Mouse (Mus musculus) heart, postnatal 0 days (tissue): ENCODE results near the gene Zfp180. TPM values are rescaled to one million over a fixed set of nuclear protein-coding genes. Genes with fewer than 3 reads are reported as not detected.
A peak's percentile ranks its signal among the peaks of the same experiment; 100 is the strongest.
"Not testable (repeated sequence)": the region's sequence is repeated elsewhere in the genome, so short reads cannot be mapped to it uniquely, and the experiment has no call there.

Experiments used
- ATAC-seq: fragments of 200-750 bp; cut with Nextera tagmentation; 2 replicates; pipeline ENCODE4 v1.8.0; 2017; ENCODE audit warnings: low read depth, moderate number of reproducible peaks, moderate library complexity; ENCODE audit not compliant: insufficient read depth
- DNase-seq: peaks from one replicate; pipeline ENCODE4 v3.0.0-alpha.2; 2016; ENCODE audit warnings: low spot score
- H3K27ac ChIP-seq: fragments of 300-500 bp; sonication (generic); 2 replicates; pipeline ENCODE4 v1.5.1; 2014; ENCODE audit warnings: low read depth, mild to moderate bottlenecking
- H3K27me3 ChIP-seq: fragments of 300-500 bp; sonication (generic); 2 replicates; pipeline ENCODE4 v1.6.1; 2014; ENCODE audit warnings: low read length, mixed read lengths; ENCODE audit not compliant: control insufficient read depth, insufficient read depth
- H3K36me3 ChIP-seq: fragments of 300-500 bp; sonication (generic); replicated peaks from 2 replicates; pipeline ENCODE4 v1.6.1; 2014; ENCODE audit warnings: low read length, mixed read lengths; ENCODE audit not compliant: control insufficient read depth, insufficient read depth
- H3K4me1 ChIP-seq: fragments of 300-500 bp; sonication (generic); 2 replicates; pipeline ENCODE4 v1.6.1; 2014; ENCODE audit warnings: antibody characterized with exemption; ENCODE audit not compliant: control insufficient read depth, insufficient read depth
- H3K4me2 ChIP-seq: fragments of 300-500 bp; sonication (generic); 2 replicates; pipeline ENCODE4 v1.6.1; 2014; ENCODE audit warnings: low read depth, mild to moderate bottlenecking, low read length, moderate library complexity
- H3K4me3 ChIP-seq: fragments of 300-500 bp; sonication (generic); 2 replicates; pipeline ENCODE4 v1.5.1; 2014; ENCODE audit warnings: low read depth, low read length
- H3K9ac ChIP-seq: fragments of 300-500 bp; sonication (generic); replicated peaks from 2 replicates; pipeline ENCODE4 v1.6.1; 2014; ENCODE audit warnings: low read depth, low read length, mixed read lengths
- H3K9me3 ChIP-seq: fragments of 300-500 bp; sonication (generic); replicated peaks from 2 replicates; pipeline ENCODE4 v1.6.1; 2016; ENCODE audit warnings: low read length; ENCODE audit not compliant: control insufficient read depth
- CTCF ChIP-seq: IDR thresholded peaks from 2 replicates; pipeline ENCODE4 v1.5.1; 2016; ENCODE audit warnings: antibody characterized with exemption, control low read depth, low read depth
- EP300 ChIP-seq: IDR thresholded peaks from 2 replicates; pipeline ENCODE4 v1.6.1; 2016; ENCODE audit warnings: antibody characterized with exemption, low read depth
- WGBS: fragments of 180-500 bp; shearing (Covaris S2); extraction: QIAGEN DNeasy Blood & Tissue Kit; methylation state at CpG from one replicate; pipeline ENCODE4 v1.1.7; 2014; 5-methylcytosine and 5-hydroxymethylcytosine counted together
- polyA plus RNA-seq: library from polyadenylated mRNA; unstranded; fragments of >200 nt; fragmentation: Nextera tagmentation; extraction: Ambion mirVana; gene quantifications from 2 replicates; pipeline ENCODE4 v1.2.1, GENCODE M21; 2015
- total RNA-seq: library from RNA; depleted of rRNA; stranded (reverse); fragments of >200 nt; gene quantifications from 2 replicates; pipeline ENCODE4 v1.2.3, GENCODE M21; 2014; ENCODE audit warnings: low replicate concordance; rRNA removed

The Zfp180 gene
- total RNA-seq (10.3 and 19.5 TPM in 2 replicates), polyA plus RNA-seq (6.9 and 7.1 TPM in 2 replicates)

DNA sequence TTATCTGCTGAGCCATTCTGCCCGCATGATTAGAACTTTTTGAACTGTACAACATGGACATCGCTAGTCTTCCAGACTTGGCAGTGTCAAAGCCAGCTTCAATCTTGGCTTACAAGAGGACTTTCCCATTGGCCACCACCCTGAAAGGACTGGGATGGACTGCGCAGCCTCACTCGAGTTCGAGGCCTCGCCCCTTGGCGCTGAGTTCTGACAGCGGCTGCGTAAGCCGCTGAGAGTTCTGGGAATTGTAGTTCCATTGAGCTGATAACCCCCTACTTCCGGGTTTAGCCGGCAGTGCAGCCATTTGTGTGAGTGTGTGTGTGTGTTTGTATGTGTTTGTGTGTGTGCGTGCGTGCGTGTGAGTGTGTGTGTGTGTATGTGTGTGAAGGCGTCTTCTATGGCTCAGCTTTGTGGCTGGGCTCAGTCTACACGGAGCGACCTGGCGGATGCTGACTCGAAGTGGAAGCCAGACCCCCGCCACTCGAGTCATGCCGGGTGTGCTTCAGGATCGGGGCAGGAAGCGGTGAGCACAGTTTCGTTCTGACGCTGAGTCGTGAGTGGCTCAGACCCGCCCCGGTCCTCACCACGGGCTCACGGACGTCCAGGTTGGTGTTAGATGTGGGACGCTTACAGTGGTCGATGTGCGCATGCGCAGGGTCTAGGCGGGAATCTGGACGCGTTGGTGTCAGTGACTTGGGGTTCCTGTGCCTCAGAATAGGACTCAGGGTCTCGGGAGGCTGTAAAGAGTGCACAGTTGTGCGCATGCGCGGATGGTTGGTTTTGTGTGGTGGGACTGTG lies at the start of gene Zfp180:
Zfp180 (plus strand) TSS at position 291 of the 798 bp plus-strand sequence.
- Histone ChIP-seq H3K9ac (peak within 1 kb of the TSS; percentile 58), H3K36me3 (0 out of 2 replicates have a peak, but pooled peaks cover under 1% of the 10 kb centered on the region), H3K9me3 (no peaks in the 10 kb centered on the region), H3K27ac (peak within 1 kb of the TSS; percentile 59), H3K4me1 (peaks cover 10% of the 10 kb centered on the region; the same call in 1 of the 2 replicates), H3K4me2 (peak within 1 kb of the TSS; percentile 73), H3K27me3 (no peaks in the 10 kb centered on the region), H3K4me3 (peak within 1 kb of the TSS; percentile 67)
- DNase-seq (peak; percentile 97), ATAC-seq (peak; percentile 99)
- 22% methylated on average over 44 of the region's 44 CpGs for WGBS
- TF ChIP-seq EP300: no peak
- no peak for TF ChIP-seq CTCF

DNA sequence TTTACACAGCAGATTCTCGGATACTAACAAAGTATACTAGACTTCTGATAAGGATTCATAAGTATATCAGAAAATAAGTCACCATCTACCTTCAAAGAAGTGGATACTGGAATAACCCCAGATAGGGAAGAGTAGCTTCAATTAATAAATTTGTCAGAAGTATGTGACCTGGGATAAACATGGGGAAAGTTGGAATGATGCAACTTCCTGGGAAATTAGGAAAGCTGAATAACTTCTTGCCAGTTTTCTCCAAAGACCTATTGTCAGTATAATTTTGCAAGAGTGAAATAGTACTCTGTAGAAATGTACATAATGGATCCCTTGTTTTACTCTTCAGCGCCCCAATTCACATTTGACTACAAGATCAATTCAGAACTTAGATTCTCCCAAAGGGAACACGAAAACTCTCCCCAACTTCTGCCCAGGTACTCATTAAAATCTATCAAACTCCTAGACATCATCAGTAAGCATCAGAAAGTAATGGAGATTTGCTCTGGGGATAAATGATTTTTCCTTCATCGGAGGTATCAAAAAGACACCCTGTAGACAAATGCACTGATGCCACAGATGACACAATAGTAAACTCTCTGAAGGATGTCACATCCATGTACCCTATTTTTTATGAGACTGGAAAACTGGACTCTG lies 28.9 kb upstream of the Zfp180 start, which contains the start of gene Vmn1r183:
Vmn1r183 (plus strand) TSS at position 595 of the 645 bp plus-strand sequence.
- Histone ChIP-seq H3K27ac (no peak within 1 kb of the TSS), H3K4me1 (no peaks in the 10 kb centered on the region), H3K4me2 (no peak within 1 kb of the TSS), H3K36me3 (no peaks in the 10 kb centered on the region), H3K27me3 (no peaks in the 10 kb centered on the region), H3K4me3 (no peak within 1 kb of the TSS), H3K9me3 (0 out of 2 replicates have a peak, but pooled peaks cover 3% of the 10 kb centered on the region), H3K9ac (no peak within 1 kb of the TSS)
- DNase-seq (no peak), ATAC-seq (no peak)
- TF ChIP-seq CTCF (no peak), EP300 (no peak)
- WGBS: 57% methylated on average over 4 of the region's 4 CpGs

- H3K36me3 ChIP-seq, H3K4me3 ChIP-seq, H3K9me3 ChIP-seq, H3K4me2 ChIP-seq, H3K4me1 ChIP-seq, H3K9ac ChIP-seq, H3K27ac ChIP-seq, H3K27me3 ChIP-seq, ATAC-seq, DNase-seq: not testable (repeated sequence)
- 44% methylated on average over 1 of the region's 1 CpGs for WGBS
These were observed 7.3 kb upstream of the Zfp180 start for GRCm38 (mm10) chr7:24074424-24074823.

- 39% methylated on average over 15 of the region's 15 CpGs for WGBS
These were observed 922 bp downstream of the Zfp180 start for GRCm38 (mm10) chr7:24082457-24083235.

DNA sequence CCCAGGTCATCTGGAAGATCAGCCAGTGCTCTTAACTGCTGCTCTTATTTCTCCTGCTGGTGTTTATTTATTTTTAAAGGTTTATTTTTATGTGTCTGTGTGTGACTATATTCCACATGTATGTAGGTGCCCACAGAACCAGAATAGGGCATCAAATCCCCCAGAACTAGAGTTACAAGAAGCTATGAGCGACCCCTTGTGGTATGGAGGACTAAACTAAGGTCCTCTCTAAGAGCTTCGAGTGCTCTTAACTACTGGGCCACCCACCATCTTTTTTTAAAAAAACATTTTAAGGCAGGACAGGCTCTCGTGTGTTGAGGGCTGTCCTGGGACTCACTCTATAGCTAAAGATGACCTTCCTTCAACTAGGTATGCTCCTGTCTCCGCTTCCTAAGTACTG lies 5.1 kb downstream of the Zfp180 start:
- Histone ChIP-seq H3K4me3 (no peak overlapping the region), H3K27me3 (no peaks in the 10 kb centered on the region), H3K9ac (no peak overlapping the region), H3K36me3 (0 out of 2 replicates have a peak, but pooled peaks cover 12% of the 10 kb centered on the region), H3K4me1 (peaks cover 10% of the 10 kb centered on the region; the same call in 1 of the 2 replicates), H3K4me2 (no peak overlapping the region), H3K9me3 (no peaks in the 10 kb centered on the region), H3K27ac (no peak overlapping the region)
- TF ChIP-seq EP300: no peak
- no peak for TF ChIP-seq CTCF
- DNase-seq: no peak
- 92% methylated on average over 4 of the region's 4 CpGs for WGBS
- no peak for ATAC-seq

More at GRCm38 (mm10) chr7:24082457-24083235, 922 bp downstream of the Zfp180 start:
- Histone ChIP-seq H3K4me2 (peak overlapping the region; percentile 73), H3K27me3 (no peaks in the 10 kb centered on the region), H3K9me3 (no peaks in the 10 kb centered on the region), H3K36me3 (0 out of 2 replicates have a peak, but pooled peaks cover 8% of the 10 kb centered on the region), H3K4me3 (peak overlapping the region; percentile 67), H3K4me1 (peaks cover 10% of the 10 kb centered on the region; the same call in 1 of the 2 replicates), H3K27ac (peak overlapping the region; percentile 59), H3K9ac (peak overlapping the region; percentile 58)
- TF ChIP-seq EP300: no peak
- TF ChIP-seq CTCF: no peak
- ATAC-seq: no peak
- DNase-seq: no peak
